Mouse (Mus musculus): ENCODE results near the gene Gprc5c. TPM values are rescaled to one million over a fixed set of nuclear protein-coding genes. Genes with fewer than 3 reads are reported as not detected.

The Gprc5c gene
- polyA plus RNA-seq, 1 experiment, result 38.0 TPM

DNA sequence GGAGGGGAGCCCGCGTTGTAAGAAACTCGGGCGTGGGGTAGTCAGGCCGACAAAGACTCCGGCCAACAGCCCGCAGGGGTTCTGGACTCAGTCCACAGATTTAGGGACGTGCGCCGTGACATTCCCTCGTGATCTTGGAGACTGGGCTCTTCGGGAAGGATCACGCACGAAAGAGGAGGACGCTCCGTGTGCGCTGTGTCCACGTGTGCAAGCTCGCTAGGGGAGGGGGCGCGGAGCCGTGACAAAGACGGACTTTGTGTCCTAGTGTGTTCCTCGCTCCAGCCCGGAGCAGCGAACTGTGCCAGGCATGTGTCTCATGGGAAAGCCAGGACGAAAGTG is 286 bp downstream of the Gprc5c start:
- H3K4me3 ChIP-seq (ENCODE audit: insufficient read depth, low read length), result peak overlapping the region; percentile 66
- peaks cover 6% of the 10 kb centered on the region for H3K4me1 ChIP-seq (ENCODE audit: control insufficient read depth, insufficient read depth, low read length)
- no peak for TF ChIP-seq CTCF (IDR thresholded peaks at IDR 0.05; ENCODE audit: low read depth, low read length)
- no peak for TF ChIP-seq POLR2A (IDR thresholded peaks at IDR 0.05; ENCODE audit: borderline replicate concordance, low read depth, low read length)
- no peak overlapping the region for H3K27ac ChIP-seq (ENCODE audit: insufficient read depth, low read depth, low read length)

GRCm38 (mm10) chr11:114851608-114852310 is 807 bp downstream of the Gprc5c start:
- peak overlapping the region; percentile 66 for H3K4me3 ChIP-seq (ENCODE audit: insufficient read depth, low read length)
- H3K4me1 ChIP-seq (ENCODE audit: control insufficient read depth, insufficient read depth, low read length), result peaks cover 6% of the 10 kb centered on the region
- no peak for TF ChIP-seq CTCF (IDR thresholded peaks at IDR 0.05; ENCODE audit: low read depth, low read length)
- no peak for TF ChIP-seq POLR2A (IDR thresholded peaks at IDR 0.05; ENCODE audit: borderline replicate concordance, low read depth, low read length)
- no peak overlapping the region for H3K27ac ChIP-seq (ENCODE audit: insufficient read depth, low read depth, low read length)

GRCm38 (mm10) chr11:114852311-114853173 is 1.6 kb downstream of the Gprc5c start:
- Histone ChIP-seq H3K27ac (ENCODE audit: insufficient read depth, low read depth, low read length) (no peak overlapping the region), H3K4me3 (ENCODE audit: insufficient read depth, low read length) (peak overlapping the region; percentile 66), H3K4me1 (ENCODE audit: control insufficient read depth, insufficient read depth, low read length) (peaks cover 6% of the 10 kb centered on the region)
- TF ChIP-seq CTCF (IDR thresholded peaks at IDR 0.05; ENCODE audit: low read depth, low read length), result no peak
- TF ChIP-seq POLR2A (IDR thresholded peaks at IDR 0.05; ENCODE audit: borderline replicate concordance, low read depth, low read length), result no peak

GRCm38 (mm10) chr11:114853174-114853838 is 2.4 kb downstream of the Gprc5c start:
- Histone ChIP-seq H3K4me1 (ENCODE audit: control insufficient read depth, insufficient read depth, low read length) (peaks cover 6% of the 10 kb centered on the region), H3K27ac (ENCODE audit: insufficient read depth, low read depth, low read length) (no peak overlapping the region), H3K4me3 (ENCODE audit: insufficient read depth, low read length) (peak overlapping the region; percentile 66)
- no peak for TF ChIP-seq CTCF (IDR thresholded peaks at IDR 0.05; ENCODE audit: low read depth, low read length)
- TF ChIP-seq POLR2A (IDR thresholded peaks at IDR 0.05; ENCODE audit: borderline replicate concordance, low read depth, low read length), result no peak

- H3K27ac ChIP-seq (ENCODE audit: insufficient read depth, low read depth, low read length), result no peak overlapping the region
- TF ChIP-seq POLR2A (IDR thresholded peaks at IDR 0.05; ENCODE audit: borderline replicate concordance, low read depth, low read length) (no peak), CTCF (IDR thresholded peaks at IDR 0.05; ENCODE audit: low read depth, low read length) (no peak)
- peaks cover 6% of the 10 kb centered on the region for H3K4me1 ChIP-seq (ENCODE audit: control insufficient read depth, insufficient read depth, low read length)
- H3K4me3 ChIP-seq (ENCODE audit: insufficient read depth, low read length), result no peak overlapping the region
Observed at GRCm38 (mm10) chr11:114854581-114854980, 3.6 kb downstream of the Gprc5c start.

- Histone ChIP-seq H3K4me3 (ENCODE audit: insufficient read depth, low read length) (no peak overlapping the region), H3K27ac (ENCODE audit: insufficient read depth, low read depth, low read length) (no peak overlapping the region), H3K4me1 (ENCODE audit: control insufficient read depth, insufficient read depth, low read length) (peaks cover 13% of the 10 kb centered on the region)
- TF ChIP-seq POLR2A (IDR thresholded peaks at IDR 0.05; ENCODE audit: borderline replicate concordance, low read depth, low read length) (no peak), CTCF (IDR thresholded peaks at IDR 0.05; ENCODE audit: low read depth, low read length) (no peak)
Observed at GRCm38 (mm10) chr11:114856125-114856524, 5.2 kb downstream of the Gprc5c start.

- Histone ChIP-seq H3K4me3 (ENCODE audit: insufficient read depth, low read length) (no peak overlapping the region), H3K27ac (ENCODE audit: insufficient read depth, low read depth, low read length) (no peak overlapping the region), H3K4me1 (ENCODE audit: control insufficient read depth, insufficient read depth, low read length) (peaks cover 7% of the 10 kb centered on the region)
- no peak for TF ChIP-seq POLR2A (IDR thresholded peaks at IDR 0.05; ENCODE audit: borderline replicate concordance, low read depth, low read length)
- no peak; the same call in 1 of the 2 replicates for TF ChIP-seq CTCF (IDR thresholded peaks at IDR 0.05; ENCODE audit: low read depth, low read length)
Observed at GRCm38 (mm10) chr11:114858641-114859040, 7.7 kb downstream of the Gprc5c start.

- TF ChIP-seq POLR2A (IDR thresholded peaks at IDR 0.05; ENCODE audit: borderline replicate concordance, low read depth, low read length) (no peak), CTCF (IDR thresholded peaks at IDR 0.05; ENCODE audit: low read depth, low read length) (no peak)
- H3K4me3 ChIP-seq (ENCODE audit: insufficient read depth, low read length), result no peak overlapping the region
- H3K4me1 ChIP-seq (ENCODE audit: control insufficient read depth, insufficient read depth, low read length), result peaks cover 10% of the 10 kb centered on the region
Observed at GRCm38 (mm10) chr11:114861057-114861456, 10.1 kb downstream of the Gprc5c start.

DNA sequence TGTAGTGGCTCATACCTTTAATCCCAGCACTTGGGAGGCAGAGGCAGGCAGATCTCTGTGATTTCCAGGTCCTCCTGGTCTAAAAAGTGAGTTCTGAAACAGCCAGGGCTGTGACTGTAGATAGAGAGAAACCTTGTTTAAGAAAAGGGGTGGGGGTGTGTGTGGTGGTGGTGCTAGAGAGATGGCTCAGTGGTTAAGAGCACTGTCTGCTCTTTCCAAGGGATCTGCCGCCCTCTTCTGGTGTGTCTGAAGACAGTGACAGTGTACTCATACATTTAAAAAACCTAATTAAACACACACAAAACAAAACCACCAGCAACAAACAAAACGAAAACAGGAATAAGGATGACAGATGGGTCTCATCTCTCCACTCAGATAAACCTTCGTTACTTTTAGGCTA is 11.7 kb downstream of the Gprc5c start:
- Histone ChIP-seq H3K4me3 (ENCODE audit: insufficient read depth, low read length) (no peak overlapping the region), H3K4me1 (ENCODE audit: control insufficient read depth, insufficient read depth, low read length) (peaks cover 21% of the 10 kb centered on the region), H3K27ac (ENCODE audit: insufficient read depth, low read depth, low read length) (no peak overlapping the region)
- TF ChIP-seq CTCF (IDR thresholded peaks at IDR 0.05; ENCODE audit: low read depth, low read length) (no peak), POLR2A (IDR thresholded peaks at IDR 0.05; ENCODE audit: borderline replicate concordance, low read depth, low read length) (no peak)

More at GRCm38 (mm10) chr11:114861057-114861456, 10.1 kb downstream of the Gprc5c start:
- H3K27ac ChIP-seq (ENCODE audit: insufficient read depth, low read depth, low read length), result no peak overlapping the region
